Mouse (Mus musculus) heart, adult 18-20 months (tissue): ENCODE data around the gene Ift46. TPM values are rescaled to one million over a fixed set of nuclear protein-coding genes. Genes with fewer than 3 reads are reported as not detected.

Experiments
- DNase-seq, 2 experiments: peaks; one replicate each; pipeline ENCODE4 v3.0.0; 2021 to 2022; ENCODE audit warnings: mixed read lengths in 1 of 2
- total RNA-seq, 2 experiments: library from RNA; stranded (reverse); gene quantifications; 2 replicates each; pipeline ENCODE4 v1.2.3; 2021

Ift46 gene
- total RNA-seq, 2 experiments from 2014 or later = 18.1 to 29.7 TPM

DNA sequence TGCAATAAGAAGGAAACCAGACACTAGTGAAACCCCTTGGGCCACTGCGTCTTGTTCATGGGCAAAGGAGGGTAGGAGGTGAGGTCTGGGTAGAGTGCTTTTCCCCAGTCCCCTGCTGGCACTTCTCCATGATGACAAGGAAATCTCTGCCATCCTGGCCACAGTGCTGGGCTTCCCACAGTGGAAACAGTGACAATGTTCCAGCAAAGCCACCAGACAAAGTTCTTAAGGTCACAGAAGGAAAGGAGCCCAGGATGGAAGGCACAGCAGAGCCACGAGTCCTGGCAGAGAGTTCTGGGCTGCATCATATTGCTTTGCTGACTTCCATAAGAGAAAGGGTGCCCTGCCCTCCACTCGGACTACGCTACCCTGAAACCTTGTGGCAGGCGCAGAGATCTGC lies 37.8 kb downstream of the Ift46 start:
- no peak for DNase-seq

DNA sequence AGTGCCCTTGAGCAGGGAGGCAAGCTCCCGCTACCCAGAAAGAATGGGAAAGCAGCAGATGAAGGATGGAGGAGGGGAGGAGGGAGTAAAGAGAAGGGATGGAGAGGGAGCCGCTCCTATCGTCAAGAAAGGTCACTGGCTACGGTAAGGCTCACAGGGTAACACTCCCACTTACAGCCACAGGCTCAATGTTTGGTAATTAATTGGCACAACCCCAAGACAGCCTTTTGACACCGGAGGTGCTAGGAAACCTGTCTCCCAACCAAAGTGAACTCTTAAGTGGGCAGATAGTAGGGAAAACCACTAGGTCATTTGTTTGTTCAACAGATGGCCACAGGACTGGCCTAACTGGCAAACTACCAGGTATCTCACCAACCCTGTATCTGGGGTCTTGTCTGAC lies 39.4 kb downstream of the Ift46 start:
- no peak for DNase-seq

DNA sequence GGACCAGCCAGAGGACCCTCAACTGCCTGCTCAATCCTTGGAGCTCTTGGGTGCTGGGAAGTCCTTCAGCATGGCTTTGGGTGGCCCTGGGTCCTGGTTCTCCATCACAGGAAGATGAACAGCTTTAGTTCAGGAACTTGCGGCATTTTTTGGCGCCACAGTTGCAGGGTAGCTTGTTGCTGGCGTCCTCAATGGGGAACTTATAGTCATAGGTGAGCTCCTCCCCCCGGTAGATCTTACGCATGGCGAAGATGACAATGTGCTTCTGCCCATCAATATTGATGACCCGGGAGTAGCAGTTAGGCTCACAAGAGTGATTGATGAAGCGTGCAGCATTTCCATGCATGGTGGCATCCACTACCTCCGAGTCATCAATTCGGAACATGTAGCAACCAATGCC lies 40.1 kb downstream of the Ift46 start:
- no peak for DNase-seq

DNA sequence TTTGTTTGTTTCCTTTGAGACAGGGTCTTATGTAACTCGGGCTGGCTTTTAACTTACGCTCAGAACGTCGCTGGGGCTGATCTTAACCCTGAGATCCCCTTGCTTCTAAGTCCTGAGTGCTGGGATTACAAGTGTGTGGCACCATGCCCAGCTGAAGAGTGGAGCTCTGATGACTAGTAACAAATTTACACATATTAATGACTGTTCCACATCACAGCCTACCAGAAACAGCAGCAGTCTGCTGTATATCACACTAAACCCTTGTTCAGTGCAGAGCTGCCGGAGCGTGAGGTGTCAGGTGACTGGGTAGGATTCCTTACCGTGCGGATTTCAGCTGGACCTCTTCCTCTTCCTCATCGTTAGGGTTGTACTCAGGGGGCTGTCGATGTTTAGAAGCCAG lies 42.6 kb downstream of the Ift46 start:
- no peak for DNase-seq

DNA sequence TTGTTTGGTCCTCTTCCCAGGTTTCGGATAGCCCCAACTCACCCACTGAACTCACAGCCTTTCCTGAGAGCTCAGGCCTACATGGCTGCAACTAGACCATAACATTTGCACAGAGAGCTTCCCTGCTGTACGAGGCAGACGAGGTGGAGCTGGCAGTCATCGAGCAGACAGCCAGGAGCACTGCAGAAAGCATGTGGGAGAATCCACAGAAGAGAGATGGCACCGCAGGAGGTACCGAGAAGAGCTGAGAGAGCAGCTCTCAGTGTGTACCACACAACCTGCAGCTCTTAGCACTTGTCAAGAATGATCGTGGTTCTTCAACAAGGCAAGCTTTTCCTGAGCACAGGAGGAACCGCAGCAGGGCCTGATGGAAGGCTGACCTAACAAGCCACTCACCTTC lies 46.5 kb downstream of the Ift46 start:
- DNase-seq = no peak

DNA sequence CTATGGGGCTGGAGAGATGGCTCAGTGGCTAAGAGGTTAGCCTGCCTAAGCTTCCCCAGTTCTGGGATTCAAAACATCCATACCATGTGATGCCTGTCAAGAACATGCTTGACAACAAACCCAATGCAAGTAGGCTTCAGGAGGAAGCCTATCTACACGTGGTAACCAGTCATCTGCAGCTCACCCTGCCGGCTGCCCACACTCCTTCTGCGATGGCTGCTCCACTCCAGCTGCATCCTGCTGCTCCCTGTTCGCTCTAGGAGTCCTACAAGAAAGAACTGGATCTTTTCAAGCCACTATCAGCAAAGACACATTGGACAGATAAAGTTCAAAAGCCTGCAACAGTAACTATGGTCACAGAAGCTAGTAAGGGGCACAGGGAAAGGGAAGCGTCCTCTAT lies 49.8 kb downstream of the Ift46 start:
- no peak for DNase-seq

DNA sequence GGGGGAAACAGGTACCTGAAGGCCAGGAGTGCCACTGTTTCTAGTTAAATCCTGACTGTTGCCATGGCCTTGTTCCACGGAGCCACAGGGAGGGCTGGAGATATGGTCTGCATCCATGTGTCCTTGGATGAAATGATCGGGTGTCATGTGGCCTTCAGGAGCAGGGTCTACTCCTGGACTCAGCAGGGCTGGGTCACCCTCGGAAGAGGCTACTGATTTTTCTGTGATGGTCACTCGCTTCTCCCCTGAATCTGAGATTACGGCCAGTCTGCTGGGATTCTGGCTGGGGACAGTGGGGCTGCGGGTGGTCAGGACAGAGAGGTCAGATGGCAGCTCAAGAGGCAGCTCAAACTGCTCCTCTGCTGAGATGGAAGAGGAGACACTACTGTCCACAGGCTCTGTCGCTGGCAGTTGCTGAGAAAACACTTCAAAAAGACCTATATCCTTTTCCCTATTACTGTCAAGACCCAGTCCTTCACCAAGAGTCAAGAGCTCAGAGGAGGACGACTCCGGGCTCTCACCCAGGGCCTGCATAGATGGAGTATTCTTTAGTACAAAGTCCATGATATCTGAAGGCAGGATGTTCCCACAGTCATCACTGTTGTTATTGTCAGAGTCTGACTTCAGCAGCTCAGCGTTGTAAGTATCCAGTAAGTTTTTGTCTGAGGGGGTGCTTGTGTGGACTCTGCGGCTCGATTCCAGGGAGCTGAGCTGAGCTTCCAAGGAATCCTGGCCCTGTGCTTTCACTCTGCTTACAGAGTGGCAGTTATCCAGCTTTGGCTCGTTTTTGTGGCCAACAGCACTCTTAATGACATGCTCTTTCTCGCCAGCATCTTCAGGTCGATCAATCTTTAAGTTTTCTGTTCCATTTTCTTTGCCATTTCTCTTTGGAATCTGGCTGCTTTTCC lies 52.5 kb downstream of the Ift46 start:
- peak; percentile 38 to 40 for DNase-seq

DNA sequence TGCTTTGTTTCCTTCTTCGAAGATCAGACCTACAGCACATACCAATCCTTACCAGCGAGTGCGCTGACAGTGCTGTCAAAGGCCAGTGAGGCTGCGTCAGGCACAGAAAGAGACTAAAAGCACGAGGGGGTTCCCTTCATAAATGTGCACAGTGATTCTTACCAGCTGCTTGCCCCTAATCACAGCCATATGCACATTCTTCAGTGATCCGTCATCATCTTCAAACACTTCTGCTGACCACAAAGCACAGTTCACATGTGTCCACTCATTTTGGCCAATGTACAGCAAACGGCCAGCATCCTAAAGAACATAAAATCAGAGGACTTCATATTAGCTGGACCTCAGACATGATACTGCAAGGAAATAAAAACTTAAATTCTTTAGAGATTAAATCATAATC lies 59.0 kb downstream of the Ift46 start:
- DNase-seq = no peak

DNA sequence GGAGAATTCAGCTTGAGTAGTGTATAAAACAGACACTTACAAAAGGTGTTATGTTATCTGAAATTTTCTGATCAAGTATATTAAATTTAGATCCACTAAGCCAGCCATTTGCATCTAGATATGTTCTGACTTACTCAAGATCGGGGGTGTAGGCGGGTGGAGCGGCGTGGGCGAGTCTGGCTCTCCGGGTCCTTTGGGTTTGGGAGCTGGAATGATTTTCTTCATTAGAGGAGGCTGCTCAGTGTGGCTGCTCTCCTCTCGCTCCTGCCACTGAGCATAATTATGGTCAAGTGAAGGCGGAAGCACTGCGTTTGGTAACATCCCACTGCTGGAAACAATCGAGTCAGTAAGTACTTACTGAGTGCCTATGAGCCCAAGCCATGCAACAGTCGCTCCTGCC lies 61.2 kb downstream of the Ift46 start:
- no peak for DNase-seq

DNA sequence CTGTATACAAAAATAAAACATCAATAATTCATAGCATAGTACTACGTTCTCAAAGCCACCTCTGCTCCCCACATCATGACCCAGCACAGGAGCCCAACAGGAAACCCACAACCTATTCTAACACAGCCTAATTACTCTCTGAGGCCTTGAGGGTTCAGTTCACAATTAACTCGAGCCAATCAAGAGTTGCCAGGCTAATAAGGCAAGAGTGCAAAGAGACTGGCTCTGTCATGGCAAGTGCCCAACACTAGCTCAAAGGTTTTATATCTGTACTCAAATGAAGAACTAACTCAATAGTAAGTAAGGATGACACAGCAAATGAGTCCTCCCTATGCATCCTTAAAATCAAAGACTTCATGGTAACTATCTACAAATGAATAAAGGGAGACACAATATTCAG lies 62.8 kb downstream of the Ift46 start:
- no peak for DNase-seq

DNA sequence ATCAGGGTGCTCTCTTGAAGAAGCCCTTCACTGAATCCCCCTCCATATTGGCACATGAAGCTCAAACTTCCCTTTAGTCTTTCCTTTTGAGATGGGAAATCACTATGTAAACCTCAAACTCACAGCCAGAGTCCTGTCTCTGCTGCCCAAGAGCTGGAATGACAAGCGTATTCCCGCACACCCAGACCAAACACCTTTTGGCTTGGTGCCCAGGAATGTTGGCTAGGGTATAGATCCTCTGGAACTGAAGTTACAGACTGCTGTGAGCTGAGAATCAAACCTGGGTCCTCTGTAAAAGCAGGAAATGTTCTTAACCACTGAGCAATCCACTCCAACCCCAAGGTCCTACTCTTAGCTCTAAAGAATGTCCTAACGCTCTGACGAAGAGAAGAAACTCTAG lies 64.6 kb downstream of the Ift46 start:
- DNase-seq = peak in 1 of 2 experiments; percentile 46

DNA sequence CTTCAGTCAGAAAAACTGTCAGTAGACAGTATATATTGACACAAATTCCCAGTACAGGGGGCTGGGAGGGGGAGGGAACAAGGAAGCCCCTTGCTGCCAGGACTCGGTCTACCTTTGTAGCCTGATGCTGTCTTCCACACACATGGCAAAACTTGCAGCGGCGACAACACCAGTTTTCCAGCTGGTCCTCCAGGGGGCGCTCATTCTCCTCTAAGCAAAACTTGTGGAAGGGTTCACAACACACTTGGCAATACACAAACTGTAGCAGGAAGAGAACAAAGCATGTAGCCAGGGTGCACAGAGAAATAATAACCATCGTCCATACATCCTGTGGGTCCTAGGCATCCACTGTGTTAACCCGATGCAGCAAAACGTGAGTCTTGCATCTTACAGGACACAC lies 68.7 kb downstream of the Ift46 start:
- DNase-seq = peak; percentile 66 to 88

DNA sequence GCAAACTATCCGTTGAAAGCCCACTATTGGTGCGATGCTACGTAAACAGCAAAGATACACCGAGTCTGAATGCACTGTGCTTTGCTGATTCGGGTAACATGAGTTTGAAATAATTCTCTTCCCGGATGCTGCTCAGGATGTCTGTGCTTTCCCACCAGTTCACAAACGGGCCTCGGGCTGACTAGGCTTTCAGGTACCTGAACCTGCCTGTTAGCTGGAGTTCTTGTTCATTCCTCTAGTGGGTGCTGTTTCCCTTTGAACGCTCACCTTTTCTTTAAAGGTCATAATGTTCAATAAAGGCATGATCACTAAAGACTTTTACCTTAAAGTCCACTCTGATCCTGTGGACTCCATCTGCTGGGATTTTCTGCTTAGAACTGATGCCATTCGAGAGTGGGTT lies 73.5 kb downstream of the Ift46 start:
- DNase-seq = peak; percentile 35 to 53

Other genes starting within 250 kb of the Ift46 start
- gene Cxcr5, start 206.0 kb upstream of the Ift46 start, total RNA-seq = 1 to 10 TPM in 1 of 2 experiments, under 1 TPM in 1; 0.37 to 2.8 TPM
- gene Ddx6, start 163.0 kb upstream of the Ift46 start, total RNA-seq = 10 to 100 TPM; 89.2 to 90.7 TPM
- not detected for gene Treh, start 94.7 kb upstream of the Ift46 start, total RNA-seq
- gene Phldb1, start 32.7 kb upstream of the Ift46 start, total RNA-seq = 100 to 1,000 TPM; 109 to 125 TPM
- 10 to 100 TPM; 82.7 to 82.8 TPM for gene Arcn1, start 63 bp upstream of the Ift46 start, total RNA-seq
- gene Tmem25, start 31.4 kb downstream of the Ift46 start, total RNA-seq = 10 to 100 TPM; 15.1 to 15.6 TPM
- gene Ttc36, start 35.2 kb downstream of the Ift46 start, total RNA-seq = under 1 TPM; 0.72 to 0.80 TPM
- 10 to 100 TPM; 24.9 to 28.1 TPM for gene Kmt2a, start 113.4 kb downstream of the Ift46 start, total RNA-seq
- 1,000 to 10,000 TPM; 1,708 to 2,082 TPM for gene Atp5l, start 152.8 kb downstream of the Ift46 start, total RNA-seq
- 10 to 100 TPM; 33.8 to 35.5 TPM for gene Ube4a, start 197.7 kb downstream of the Ift46 start, total RNA-seq
- 1 to 10 TPM in 1 of 2 experiments, under 1 TPM in 1; 0.62 to 4.6 TPM for gene Cd3g, start 212.5 kb downstream of the Ift46 start, total RNA-seq
- gene Cd3d, start 213.9 kb downstream of the Ift46 start, total RNA-seq = 1 to 10 TPM in 1 of 2 experiments, not detected in 1; 4.1 TPM
- 1 to 10 TPM in 1 of 2 experiments, under 1 TPM in 1; 0.47 to 6.4 TPM for gene Cd3e, start 241.7 kb downstream of the Ift46 start, total RNA-seq